Mouse (Mus musculus): ENCODE results near the gene Sumo2. TPM values are rescaled to one million over a fixed set of nuclear protein-coding genes. Genes with fewer than 3 reads are reported as not detected.
A peak's percentile ranks its signal among the peaks of the same experiment; 100 is the strongest.
"Not testable (repeated sequence)": the region's sequence is repeated elsewhere in the genome, so short reads cannot be mapped to it uniquely, and the experiment has no call there.

Gene Sumo2
- polyA plus RNA-seq, 1 experiment from 2014 or later, result 931 TPM

- DNase-seq (ENCODE audit: low spot score), result no peak
- H3K27ac ChIP-seq, result peak overlapping the region; percentile 97
- H3K4me1 ChIP-seq, result peaks cover 16% of the 10 kb centered on the region
- WGBS, result 84% methylated on average over 10 of the region's 10 CpGs
- H3K27me3 ChIP-seq (ENCODE audit: insufficient read depth, poor library complexity, severe bottlenecking), result no peaks in the 10 kb centered on the region
- H3K9me3 ChIP-seq, result no peaks in the 10 kb centered on the region
- peaks cover 23% of the 10 kb centered on the region for H3K36me3 ChIP-seq
- peak overlapping the region; percentile 99 for H3K4me3 ChIP-seq
These were observed 936 bp upstream of the Sumo2 start for GRCm38 (mm10) chr11:115536856-115537568.

DNA sequence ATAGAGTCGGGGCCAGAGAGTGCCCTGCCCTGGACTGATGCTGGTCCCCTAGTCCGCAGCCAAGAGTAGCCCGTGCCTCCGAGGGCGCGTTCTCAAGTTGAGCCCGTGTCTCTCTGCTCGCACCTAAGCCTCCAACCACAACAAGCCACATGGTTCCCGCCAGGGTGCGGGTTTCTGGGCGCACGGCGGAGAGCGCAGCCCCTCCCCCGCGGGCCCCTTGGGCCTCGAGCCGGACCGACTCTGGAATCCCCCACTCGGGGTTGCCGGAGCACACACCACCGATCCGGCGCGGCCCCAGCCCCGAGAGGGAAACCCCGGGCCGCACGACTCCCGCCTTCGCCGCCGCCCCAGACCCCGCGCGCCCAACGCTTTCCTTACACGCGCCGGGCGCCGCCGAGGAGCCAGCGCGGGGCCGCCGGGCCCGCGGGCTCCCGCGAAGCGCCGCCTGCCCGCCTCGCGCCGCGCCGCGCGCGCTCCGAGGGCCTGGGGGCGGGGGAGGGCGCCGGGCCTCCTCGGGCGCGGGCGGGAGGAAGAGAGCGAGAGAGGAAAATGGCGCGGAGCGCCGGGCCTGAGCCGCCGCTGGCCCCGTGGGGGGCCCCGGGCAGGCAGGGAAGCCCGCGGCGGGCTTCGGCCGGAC is 557 bp downstream of the Sumo2 start:
- Histone ChIP-seq H3K4me1 (peaks cover 16% of the 10 kb centered on the region), H3K9me3 (no peaks in the 10 kb centered on the region), H3K36me3 (peaks cover 33% of the 10 kb centered on the region), H3K27ac (peak overlapping the region; percentile 97), H3K27me3 (ENCODE audit: insufficient read depth, poor library complexity, severe bottlenecking) (no peaks in the 10 kb centered on the region), H3K4me3 (peak overlapping the region; percentile 99)
- WGBS, result under 1% methylated on average over 83 of the region's 84 CpGs
- DNase-seq (ENCODE audit: low spot score), result peak; percentile 85

- Histone ChIP-seq H3K36me3 (peaks cover 40% of the 10 kb centered on the region), H3K9me3 (no peaks in the 10 kb centered on the region), H3K27me3 (ENCODE audit: insufficient read depth, poor library complexity, severe bottlenecking) (no peaks in the 10 kb centered on the region), H3K27ac (peak overlapping the region; percentile 97), H3K4me1 (peaks cover 16% of the 10 kb centered on the region), H3K4me3 (peak overlapping the region; percentile 99)
- DNase-seq (ENCODE audit: low spot score), result no peak
- WGBS, result 7% methylated on average over 11 of the region's 11 CpGs
These were observed 1.2 kb downstream of the Sumo2 start for GRCm38 (mm10) chr11:115534759-115535371.

GRCm38 (mm10) chr11:115526446-115526845 is 9.6 kb downstream of the Sumo2 start:
- not testable (repeated sequence) for DNase-seq (ENCODE audit: low spot score)
- WGBS, result 86% methylated on average over 3 of the region's 3 CpGs
- H3K36me3 ChIP-seq, result peaks cover 82% of the 10 kb centered on the region

GRCm38 (mm10) chr11:115522703-115523102 is 13.4 kb downstream of the Sumo2 start:
- 80% methylated on average over 2 of the region's 2 CpGs for WGBS
- peaks cover 4% of the 10 kb centered on the region; the same call in 1 of the 2 replicates for H3K4me1 ChIP-seq
- peaks cover 52% of the 10 kb centered on the region for H3K36me3 ChIP-seq

More at GRCm38 (mm10) chr11:115526446-115526845, 9.6 kb downstream of the Sumo2 start:
- not testable (repeated sequence) for H3K27me3 ChIP-seq (ENCODE audit: insufficient read depth, poor library complexity, severe bottlenecking); H3K4me1 ChIP-seq; H3K9me3 ChIP-seq; H3K4me3 ChIP-seq; H3K27ac ChIP-seq

DNA sequence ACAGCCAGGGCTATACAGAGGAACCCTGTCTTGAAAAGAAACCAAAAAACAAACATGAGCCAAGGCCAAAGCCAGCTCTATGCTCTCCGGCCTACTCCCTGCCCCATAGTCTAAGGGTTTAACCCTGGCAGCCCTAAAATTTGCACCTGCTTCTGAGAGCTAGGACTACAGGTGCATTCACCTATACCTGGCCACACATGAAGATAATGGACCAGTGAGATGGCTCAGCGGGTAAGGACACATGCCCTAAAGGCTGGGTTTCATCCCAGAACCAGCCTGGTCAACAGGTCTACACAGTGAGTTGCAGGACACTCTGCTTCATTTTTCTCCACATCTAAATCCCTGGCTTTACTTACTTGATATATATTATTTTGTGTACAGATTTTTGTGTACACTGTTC is 13.8 kb downstream of the Sumo2 start:
- WGBS, result 92% methylated on average over 2 of the region's 2 CpGs
- DNase-seq (ENCODE audit: low spot score), result peak; percentile 61
- no peaks in the 10 kb centered on the region for H3K27me3 ChIP-seq (ENCODE audit: insufficient read depth, poor library complexity, severe bottlenecking)
- H3K4me1 ChIP-seq, result peaks cover 4% of the 10 kb centered on the region; the same call in 1 of the 2 replicates
- peaks cover 47% of the 10 kb centered on the region for H3K36me3 ChIP-seq
- H3K27ac ChIP-seq, result no peak overlapping the region
- H3K4me3 ChIP-seq, result no peak overlapping the region
- no peaks in the 10 kb centered on the region for H3K9me3 ChIP-seq

More at GRCm38 (mm10) chr11:115522703-115523102, 13.4 kb downstream of the Sumo2 start:
- Histone ChIP-seq H3K27ac (no peak overlapping the region), H3K9me3 (no peaks in the 10 kb centered on the region), H3K4me3 (no peak overlapping the region), H3K27me3 (ENCODE audit: insufficient read depth, poor library complexity, severe bottlenecking) (no peaks in the 10 kb centered on the region)
- DNase-seq (ENCODE audit: low spot score), result peak; percentile 48

DNA sequence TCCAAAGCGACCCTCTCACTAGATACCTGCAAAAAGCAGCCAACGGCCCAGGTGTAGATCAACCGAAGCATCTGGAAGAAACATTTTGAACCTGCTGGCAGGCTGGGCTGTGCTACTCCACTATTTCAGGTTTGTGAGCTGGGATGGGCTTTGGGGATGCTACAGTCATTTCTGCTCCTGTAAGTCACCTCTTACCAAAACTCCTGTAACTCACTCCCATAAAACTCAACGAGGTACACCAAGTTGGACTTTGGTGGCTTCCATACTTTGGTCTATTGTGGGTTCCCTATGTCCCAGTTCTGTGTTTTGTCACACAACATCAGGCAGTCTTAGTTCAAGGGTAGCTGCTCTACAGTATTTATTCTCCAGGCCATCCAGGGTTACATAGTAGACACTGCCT is 15.0 kb downstream of the Sumo2 start:
- H3K4me3 ChIP-seq, result no peak overlapping the region
- 82% methylated on average over 4 of the region's 4 CpGs for WGBS
- H3K27me3 ChIP-seq (ENCODE audit: insufficient read depth, poor library complexity, severe bottlenecking), result no peaks in the 10 kb centered on the region
- peaks cover 4% of the 10 kb centered on the region; the same call in 1 of the 2 replicates for H3K4me1 ChIP-seq
- H3K36me3 ChIP-seq, result peaks cover 35% of the 10 kb centered on the region
- no peak overlapping the region for H3K27ac ChIP-seq
- DNase-seq (ENCODE audit: low spot score), result peak; percentile 64
- no peaks in the 10 kb centered on the region for H3K9me3 ChIP-seq

DNA sequence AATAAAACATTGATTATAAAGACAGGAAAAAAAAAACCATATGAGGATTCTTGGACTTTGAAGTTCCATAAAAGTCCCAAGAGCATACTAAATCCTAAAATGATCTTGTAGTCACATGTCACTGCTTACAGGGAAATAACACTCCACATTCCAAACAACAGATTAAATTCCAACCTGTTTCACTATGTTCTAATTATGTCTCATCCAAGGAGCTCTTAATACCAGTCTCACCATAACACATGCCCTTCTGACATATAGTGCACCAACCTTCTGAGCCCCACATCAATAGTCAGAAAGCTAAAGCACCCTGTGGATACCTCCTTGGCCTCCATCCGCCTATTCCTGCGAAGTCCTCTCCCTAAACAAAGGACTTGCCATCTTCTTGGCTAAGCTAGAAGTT is 15.9 kb downstream of the Sumo2 start:
- peaks cover 4% of the 10 kb centered on the region; the same call in 1 of the 2 replicates for H3K4me1 ChIP-seq
- DNase-seq (ENCODE audit: low spot score), result no peak
- no peaks in the 10 kb centered on the region for H3K9me3 ChIP-seq
- WGBS, result 86% methylated on average over 2 of the region's 2 CpGs
- H3K4me3 ChIP-seq, result no peak overlapping the region
- no peak overlapping the region for H3K27ac ChIP-seq
- peaks cover 27% of the 10 kb centered on the region for H3K36me3 ChIP-seq
- no peaks in the 10 kb centered on the region for H3K27me3 ChIP-seq (ENCODE audit: insufficient read depth, poor library complexity, severe bottlenecking)

DNA sequence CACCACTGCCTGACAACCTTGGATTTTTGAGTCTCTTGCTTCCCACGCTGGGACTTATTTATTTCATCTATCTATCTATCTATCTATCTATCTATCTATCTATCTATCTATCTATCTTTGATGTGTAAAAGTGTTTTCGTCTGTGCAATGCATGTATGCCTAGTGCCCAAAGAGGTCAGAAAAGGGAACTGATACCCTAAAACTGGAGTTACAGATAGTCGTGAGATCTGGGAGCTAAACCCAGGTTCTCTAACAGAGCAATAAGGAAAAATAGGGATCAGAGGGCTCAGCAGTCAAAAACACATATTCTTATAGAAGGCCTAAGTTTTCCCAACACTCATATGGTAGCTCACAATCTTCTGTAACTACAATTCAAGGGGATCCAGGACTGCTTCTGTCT is 16.5 kb downstream of the Sumo2 start:
- peaks cover 20% of the 10 kb centered on the region for H3K36me3 ChIP-seq
- 81% methylated on average over 3 of the region's 3 CpGs for WGBS
- no peaks in the 10 kb centered on the region for H3K27me3 ChIP-seq (ENCODE audit: insufficient read depth, poor library complexity, severe bottlenecking)
- H3K27ac ChIP-seq, result 0 out of 2 replicates have a peak overlapping the region, but pooled peaks have one; percentile 29
- H3K4me3 ChIP-seq, result no peak overlapping the region
- no peaks in the 10 kb centered on the region for H3K9me3 ChIP-seq
- H3K4me1 ChIP-seq, result peaks cover 8% of the 10 kb centered on the region; the same call in 1 of the 2 replicates
- no peak for DNase-seq (ENCODE audit: low spot score)

DNA sequence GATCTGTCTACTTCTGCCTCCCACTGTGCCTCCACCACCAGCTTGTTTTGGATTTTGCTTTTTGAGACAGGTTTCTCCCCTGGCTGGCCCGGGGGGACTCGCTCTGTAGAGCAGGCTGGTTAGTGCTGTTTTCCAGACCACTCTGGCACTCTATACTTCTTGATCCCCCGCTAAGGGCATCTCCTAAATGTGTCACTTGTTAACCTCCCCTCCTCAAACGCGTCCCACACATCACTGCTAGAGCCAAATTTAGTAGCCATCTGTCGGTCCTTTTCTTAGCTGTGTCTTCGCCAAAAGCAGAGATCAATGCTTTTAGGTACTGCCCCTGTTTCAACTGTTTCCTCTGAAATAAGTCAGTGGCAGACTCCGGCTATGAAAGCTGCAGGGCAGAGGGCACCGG is 17.4 kb downstream of the Sumo2 start:
- WGBS, result 50% methylated on average over 9 of the region's 9 CpGs
- Histone ChIP-seq H3K27ac (no peak overlapping the region), H3K36me3 (peaks cover 13% of the 10 kb centered on the region), H3K4me1 (peaks cover 8% of the 10 kb centered on the region), H3K4me3 (no peak overlapping the region), H3K27me3 (ENCODE audit: insufficient read depth, poor library complexity, severe bottlenecking) (no peaks in the 10 kb centered on the region), H3K9me3 (no peaks in the 10 kb centered on the region)
- no peak for DNase-seq (ENCODE audit: low spot score)

- H3K36me3 ChIP-seq, result peaks cover under 1% of the 10 kb centered on the region
- 83% methylated on average over 5 of the region's 5 CpGs for WGBS
These were observed 19.1 kb downstream of the Sumo2 start for GRCm38 (mm10) chr11:115516942-115517341.

DNA sequence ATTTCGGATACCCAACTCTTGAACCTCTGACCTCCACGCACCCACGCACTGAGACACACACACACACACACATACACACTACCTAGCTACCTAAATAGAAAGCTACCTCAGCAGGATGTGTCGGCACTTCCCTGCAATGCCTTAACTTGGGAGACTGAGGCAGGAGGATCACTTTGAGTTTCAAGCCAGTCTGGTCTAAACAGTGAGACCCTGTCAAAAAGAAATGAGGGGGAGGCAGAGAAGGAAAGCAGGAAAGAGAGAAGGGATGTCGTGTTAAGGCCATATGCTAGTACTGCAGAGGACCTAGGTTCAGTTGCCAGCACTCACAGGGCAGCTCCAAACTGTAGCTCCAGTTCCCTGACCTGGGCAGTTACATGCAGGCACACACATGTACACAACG is 21.1 kb downstream of the Sumo2 start:
- Histone ChIP-seq H3K27me3 (ENCODE audit: insufficient read depth, poor library complexity, severe bottlenecking) (no peaks in the 10 kb centered on the region), H3K27ac (peak overlapping the region; percentile 42; the same call in 1 of the 2 replicates), H3K4me3 (peak overlapping the region; percentile 5; the same call in 1 of the 2 replicates), H3K36me3 (no peaks in the 10 kb centered on the region; the same call in 1 of the 2 replicates), H3K9me3 (no peaks in the 10 kb centered on the region), H3K4me1 (peaks cover 40% of the 10 kb centered on the region)
- WGBS, result 70% methylated on average over 6 of the region's 6 CpGs
- DNase-seq (ENCODE audit: low spot score), result no peak

More at GRCm38 (mm10) chr11:115516942-115517341, 19.1 kb downstream of the Sumo2 start:
- peaks cover 25% of the 10 kb centered on the region for H3K4me1 ChIP-seq
- no peak for DNase-seq (ENCODE audit: low spot score)
- no peak overlapping the region for H3K27ac ChIP-seq
- no peak overlapping the region for H3K4me3 ChIP-seq
- H3K9me3 ChIP-seq, result no peaks in the 10 kb centered on the region
- no peaks in the 10 kb centered on the region for H3K27me3 ChIP-seq (ENCODE audit: insufficient read depth, poor library complexity, severe bottlenecking)

GRCm38 (mm10) chr11:115514238-115514663 is 21.8 kb downstream of the Sumo2 start, which contains the start of gene Jpt1:
Jpt1 (minus strand) TSS chr11:115514387.
- Histone ChIP-seq H3K27me3 (ENCODE audit: insufficient read depth, poor library complexity, severe bottlenecking) (no peaks in the 10 kb centered on the region), H3K27ac (peak within 1 kb of the TSS; percentile 95), H3K4me1 (peaks cover 44% of the 10 kb centered on the region), H3K9me3 (no peaks in the 10 kb centered on the region), H3K36me3 (no peaks in the 10 kb centered on the region; the same call in 1 of the 2 replicates), H3K4me3 (peak within 1 kb of the TSS; percentile 98)
- whole genome bisulfite sequencing, result 0% methylated on average over 24 of the region's 24 CpGs
- DNase-seq (ENCODE audit: low spot score), result peak; percentile 98

Measured in heart, embryonic 10.5 days (tissue).